Mouse (Mus musculus) hindbrain, embryonic 11.5 days (tissue): ENCODE results near the gene Nav1. TPM values are rescaled to one million over a fixed set of nuclear protein-coding genes. Genes with fewer than 3 reads are reported as not detected.

Experiments
- ATAC-seq: fragments of 200-750 bp; cut with Nextera tagmentation; 2 replicates; pipeline ENCODE4 v1.8.0; 2017; ENCODE audit warnings: mild to moderate bottlenecking, moderate TSS enrichment, moderate library complexity; ENCODE audit not compliant: low FRiP score
- DNase-seq: peaks from one replicate; pipeline ENCODE4 v3.0.0-alpha.2; 2015; ENCODE audit warnings: low spot score
- H3K27ac ChIP-seq: fragments of 300-500 bp; sonication (generic); 2 replicates; pipeline ENCODE4 v1.5.1; 2014; ENCODE audit warnings: mild to moderate bottlenecking, low read depth, low read length
- H3K27me3 ChIP-seq: fragments of 300-500 bp; sonication (generic); 2 replicates; pipeline ENCODE4 v1.6.1; 2014; ENCODE audit warnings: mild to moderate bottlenecking, low read length, moderate library complexity, mixed read lengths; ENCODE audit not compliant: control insufficient read depth, insufficient read depth
- H3K36me3 ChIP-seq: fragments of 300-500 bp; sonication (generic); 2 replicates; pipeline ENCODE4 v1.6.1; 2014; ENCODE audit warnings: mild to moderate bottlenecking, low read length, moderate library complexity, mixed read lengths; ENCODE audit not compliant: control insufficient read depth, insufficient read depth
- H3K4me1 ChIP-seq: fragments of 300-500 bp; sonication (generic); replicated peaks from 2 replicates; pipeline ENCODE4 v1.6.1; 2014; ENCODE audit warnings: low read length, mixed read lengths; ENCODE audit not compliant: control insufficient read depth, insufficient read depth
- H3K4me2 ChIP-seq: fragments of 300-500 bp; sonication (generic); replicated peaks from 2 replicates; pipeline ENCODE4 v1.6.1; 2014; ENCODE audit warnings: mild to moderate bottlenecking, low read depth, low read length
- H3K4me3 ChIP-seq: fragments of 300-500 bp; sonication (generic); 2 replicates; pipeline ENCODE4 v1.5.1; 2014; ENCODE audit warnings: low read depth, low read length
- H3K9ac ChIP-seq: fragments of 300-500 bp; sonication (generic); 2 replicates; pipeline ENCODE4 v1.6.1; 2014; ENCODE audit warnings: low read depth, low read length
- H3K9me3 ChIP-seq: fragments of 300-500 bp; sonication (generic); 2 replicates; pipeline ENCODE4 v1.6.1; 2016; ENCODE audit warnings: low read length; ENCODE audit not compliant: control insufficient read depth
- WGBS: fragments of 180-500 bp; shearing (Covaris S2); extraction: QIAGEN DNeasy Blood & Tissue Kit; methylation state at CpG from one replicate; pipeline ENCODE4 v1.1.7; 2014; 5-methylcytosine and 5-hydroxymethylcytosine counted together
- polyA plus RNA-seq: library from polyadenylated mRNA; unstranded; fragments of >200 nt; fragmentation: Nextera tagmentation; extraction: Ambion mirVana; gene quantifications from 2 replicates; pipeline ENCODE4 v1.2.1, GENCODE M21; 2014

Nav1 gene
- polyA plus RNA-seq, 1 experiment from 2014 or later = 21.0 TPM

DNA sequence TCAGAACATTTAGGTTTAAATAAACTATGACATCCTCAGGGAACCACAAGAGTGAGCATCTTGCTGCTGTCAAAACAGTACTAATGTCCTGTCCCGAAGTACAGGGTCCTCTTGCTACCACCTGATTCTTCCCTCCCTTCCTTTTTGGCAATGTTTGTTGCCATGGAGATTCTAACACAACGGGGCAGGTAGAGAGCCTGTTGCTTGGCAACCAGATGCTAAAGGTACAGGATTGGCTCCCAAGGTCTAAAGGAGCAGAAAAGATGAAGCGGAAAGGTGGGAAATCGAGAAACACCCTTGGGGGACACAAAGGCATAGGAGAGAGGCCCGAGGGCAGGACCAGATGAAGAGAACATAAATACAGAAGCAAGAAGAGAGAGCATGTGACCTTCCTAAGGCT is 17.6 kb upstream of the Nav1 start:
- 74% methylated on average over 5 of the region's 5 CpGs for WGBS
- DNase-seq = no peak

DNA sequence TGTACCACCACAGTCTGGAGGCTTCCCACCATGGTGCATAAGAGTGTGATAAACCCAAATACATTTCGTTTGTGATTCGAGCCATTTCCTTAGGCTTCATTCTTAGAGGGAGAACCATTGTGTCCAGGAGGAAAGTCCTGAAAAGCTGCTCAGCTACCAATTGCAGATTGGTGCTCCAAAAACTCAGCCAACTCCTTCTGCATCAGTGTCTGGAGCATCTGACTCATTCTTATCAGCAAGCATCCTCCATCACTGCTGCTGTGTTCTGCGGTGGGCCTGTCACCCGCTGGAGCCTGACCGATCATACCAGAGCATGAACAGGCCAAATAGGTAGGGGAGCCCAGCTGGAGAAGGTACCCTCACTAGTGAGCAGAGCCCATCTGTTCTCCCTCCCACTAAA is 16.0 kb upstream of the Nav1 start:
- ATAC-seq (no peak), DNase-seq (no peak)
- Histone ChIP-seq H3K36me3 (no peaks in the 10 kb centered on the region), H3K4me1 (no peaks in the 10 kb centered on the region), H3K4me2 (no peak overlapping the region), H3K9ac (no peak overlapping the region), H3K4me3 (no peak overlapping the region), H3K9me3 (no peaks in the 10 kb centered on the region), H3K27me3 (no peaks in the 10 kb centered on the region), H3K27ac (no peak overlapping the region)
- WGBS = 95% methylated on average over 5 of the region's 5 CpGs

More for the DNA sequence above, 17.6 kb upstream of the Nav1 start:
- no peak overlapping the region for H3K27ac ChIP-seq
- H3K36me3 ChIP-seq = no peaks in the 10 kb centered on the region
- H3K9me3 ChIP-seq = no peaks in the 10 kb centered on the region
- H3K9ac ChIP-seq = no peak overlapping the region
- no peaks in the 10 kb centered on the region for H3K4me1 ChIP-seq
- no peak for ATAC-seq
- no peak overlapping the region for H3K4me2 ChIP-seq
- H3K4me3 ChIP-seq = no peak overlapping the region
- no peaks in the 10 kb centered on the region for H3K27me3 ChIP-seq

DNA sequence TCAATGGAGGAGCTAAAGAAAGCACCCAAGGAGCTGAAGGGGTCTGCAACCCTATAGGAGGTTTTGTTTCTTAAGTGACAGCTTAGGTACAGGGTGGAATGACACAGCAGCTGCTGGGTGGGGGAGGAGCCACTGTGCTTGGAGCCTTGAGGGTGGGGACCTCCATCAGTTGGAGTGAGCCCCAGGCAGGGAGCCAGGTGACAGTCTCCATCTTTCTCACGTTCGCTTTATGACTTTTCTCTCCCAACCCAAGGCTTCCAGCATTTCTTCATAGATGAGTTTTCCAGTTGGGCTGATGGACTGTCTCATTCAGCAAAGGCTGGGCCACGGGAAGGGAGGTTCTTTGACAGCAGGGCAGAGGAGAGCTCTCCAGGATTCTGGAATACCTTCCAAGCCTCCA is 14.2 kb upstream of the Nav1 start:
- Histone ChIP-seq H3K9ac (no peak overlapping the region), H3K4me1 (no peaks in the 10 kb centered on the region), H3K27ac (no peak overlapping the region), H3K4me3 (no peak overlapping the region), H3K9me3 (no peaks in the 10 kb centered on the region), H3K27me3 (no peaks in the 10 kb centered on the region), H3K36me3 (no peaks in the 10 kb centered on the region), H3K4me2 (no peak overlapping the region)
- WGBS = 42% methylated on average over 3 of the region's 3 CpGs
- DNase-seq (no peak), ATAC-seq (no peak)

DNA sequence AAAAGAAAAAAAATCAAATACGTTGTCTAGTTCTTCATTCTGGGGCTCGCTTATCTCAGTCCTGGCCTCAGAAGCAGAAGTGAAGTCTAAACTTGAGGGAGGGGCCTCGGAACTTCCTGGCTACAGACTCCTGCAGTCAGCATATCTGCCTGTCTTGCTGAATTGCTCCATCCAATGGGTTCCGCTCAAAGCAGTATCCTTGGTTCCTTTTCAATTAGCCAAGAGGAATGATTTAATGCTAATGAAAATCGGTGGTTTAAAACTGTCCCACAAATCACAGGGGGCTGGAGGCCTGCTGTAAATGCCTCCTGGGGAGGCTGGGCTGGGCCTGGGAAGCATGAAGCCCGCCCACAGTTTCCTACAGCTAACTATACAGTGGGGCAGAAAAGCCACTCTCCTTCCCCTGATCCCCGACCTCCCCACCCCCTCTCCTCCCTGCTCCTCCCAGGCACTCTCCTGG is 12.9 kb upstream of the Nav1 start:
- Histone ChIP-seq H3K27me3 (no peaks in the 10 kb centered on the region; the same call in 1 of the 2 replicates), H3K36me3 (no peaks in the 10 kb centered on the region), H3K4me1 (no peaks in the 10 kb centered on the region; the same call in 1 of the 2 replicates), H3K9ac (no peak overlapping the region), H3K4me3 (no peak overlapping the region), H3K9me3 (no peaks in the 10 kb centered on the region), H3K27ac (no peak overlapping the region), H3K4me2 (no peak overlapping the region)
- 16% methylated on average over 7 of the region's 7 CpGs for WGBS
- DNase-seq (no peak), ATAC-seq (no peak)

DNA sequence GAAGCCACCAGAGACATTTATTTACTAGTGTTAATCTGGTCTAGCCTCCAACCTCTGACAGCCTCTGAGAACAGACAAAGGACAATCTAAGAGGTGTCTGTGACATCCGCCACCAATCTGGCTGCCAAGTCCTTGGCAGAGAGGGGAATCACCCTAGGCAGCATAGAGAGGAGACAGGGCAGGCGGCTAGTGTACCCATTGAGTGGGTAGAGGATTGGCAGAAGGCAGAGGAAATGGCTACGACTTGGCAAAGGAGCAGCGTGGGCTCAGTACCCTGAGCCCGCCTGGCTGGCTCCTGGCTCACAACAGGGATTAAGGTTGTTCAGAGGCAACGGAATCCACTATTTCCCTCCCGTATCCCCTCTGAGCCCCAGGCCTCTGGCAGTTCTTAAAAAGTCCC is 12.0 kb upstream of the Nav1 start:
- no peak overlapping the region for H3K27ac ChIP-seq
- H3K27me3 ChIP-seq = no peaks in the 10 kb centered on the region; the same call in 1 of the 2 replicates
- no peaks in the 10 kb centered on the region; the same call in 1 of the 2 replicates for H3K4me1 ChIP-seq
- WGBS = 64% methylated on average over 7 of the region's 7 CpGs
- H3K9me3 ChIP-seq = no peaks in the 10 kb centered on the region
- H3K9ac ChIP-seq = no peak overlapping the region
- DNase-seq (no peak), ATAC-seq (no peak)
- H3K36me3 ChIP-seq = no peaks in the 10 kb centered on the region
- no peak overlapping the region for H3K4me3 ChIP-seq
- H3K4me2 ChIP-seq = no peak overlapping the region

DNA sequence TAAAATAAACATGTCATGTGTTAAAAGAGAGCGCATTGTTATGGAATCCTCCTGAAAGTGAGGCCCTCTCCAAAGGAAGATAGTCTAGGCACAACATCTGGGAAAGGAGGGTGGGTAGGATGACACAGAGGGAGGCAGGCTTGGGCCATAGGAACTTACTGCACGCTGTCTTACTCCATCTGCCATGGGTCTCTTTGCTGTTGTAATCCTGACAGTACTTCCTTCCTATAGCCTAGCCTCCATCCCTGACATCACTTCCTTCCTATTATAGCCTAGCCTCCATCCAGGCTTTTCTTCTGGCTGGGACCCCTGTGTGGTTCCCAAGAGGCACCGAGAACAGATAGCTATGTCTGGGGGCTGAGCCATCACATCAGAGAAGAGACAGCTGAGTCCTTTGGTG is 10.2 kb upstream of the Nav1 start:
- no peak overlapping the region for H3K4me3 ChIP-seq
- H3K27ac ChIP-seq = no peak overlapping the region
- no peaks in the 10 kb centered on the region for H3K9me3 ChIP-seq
- H3K36me3 ChIP-seq = no peaks in the 10 kb centered on the region
- H3K27me3 ChIP-seq = no peaks in the 10 kb centered on the region; the same call in 1 of the 2 replicates
- DNase-seq (no peak), ATAC-seq (no peak)
- H3K9ac ChIP-seq = no peak overlapping the region
- no peaks in the 10 kb centered on the region; the same call in 1 of the 2 replicates for H3K4me1 ChIP-seq
- no peak overlapping the region for H3K4me2 ChIP-seq
- 89% methylated on average over 3 of the region's 3 CpGs for WGBS

GRCm38 (mm10) chr1:135615715-135616641 is 8.9 kb upstream of the Nav1 start:
- no peak overlapping the region for H3K4me3 ChIP-seq
- H3K4me1 ChIP-seq = no peaks in the 10 kb centered on the region; the same call in 1 of the 2 replicates

GRCm38 (mm10) chr1:135609621-135610020 is 2.5 kb upstream of the Nav1 start:
- Histone ChIP-seq H3K27me3 (no peaks in the 10 kb centered on the region), H3K4me1 (no peaks in the 10 kb centered on the region), H3K36me3 (no peaks in the 10 kb centered on the region), H3K9me3 (no peaks in the 10 kb centered on the region), H3K4me3 (no peak overlapping the region), H3K27ac (no peak overlapping the region), H3K9ac (no peak overlapping the region), H3K4me2 (no peak overlapping the region)
- 91% methylated on average over 4 of the region's 4 CpGs for WGBS
- ATAC-seq = no peak
- DNase-seq = no peak

More at GRCm38 (mm10) chr1:135615715-135616641, 8.9 kb upstream of the Nav1 start:
- H3K9me3 ChIP-seq = no peaks in the 10 kb centered on the region
- peak; percentile 79 for DNase-seq
- no peaks in the 10 kb centered on the region; the same call in 1 of the 2 replicates for H3K27me3 ChIP-seq
- no peak overlapping the region; the same call in 1 of the 2 replicates for H3K4me2 ChIP-seq
- H3K36me3 ChIP-seq = no peaks in the 10 kb centered on the region
- ATAC-seq = peak; percentile 77
- no peak overlapping the region for H3K27ac ChIP-seq
- no peak overlapping the region for H3K9ac ChIP-seq
- WGBS = 18% methylated on average over 20 of the region's 20 CpGs
